Mouse (Mus musculus) embryo, embryonic 10 days (tissue): ENCODE results near the gene Ndel1.
"Not testable (repeated sequence)": the region's sequence is repeated elsewhere in the genome, so short reads cannot be mapped to it uniquely, and the experiment has no call there.

ENCODE experiments used
- DNase-seq: peaks from one replicate; pipeline ENCODE4 v3.0.0-alpha.2; 2015; ENCODE audit warnings: low spot score

Ndel1 gene

DNA sequence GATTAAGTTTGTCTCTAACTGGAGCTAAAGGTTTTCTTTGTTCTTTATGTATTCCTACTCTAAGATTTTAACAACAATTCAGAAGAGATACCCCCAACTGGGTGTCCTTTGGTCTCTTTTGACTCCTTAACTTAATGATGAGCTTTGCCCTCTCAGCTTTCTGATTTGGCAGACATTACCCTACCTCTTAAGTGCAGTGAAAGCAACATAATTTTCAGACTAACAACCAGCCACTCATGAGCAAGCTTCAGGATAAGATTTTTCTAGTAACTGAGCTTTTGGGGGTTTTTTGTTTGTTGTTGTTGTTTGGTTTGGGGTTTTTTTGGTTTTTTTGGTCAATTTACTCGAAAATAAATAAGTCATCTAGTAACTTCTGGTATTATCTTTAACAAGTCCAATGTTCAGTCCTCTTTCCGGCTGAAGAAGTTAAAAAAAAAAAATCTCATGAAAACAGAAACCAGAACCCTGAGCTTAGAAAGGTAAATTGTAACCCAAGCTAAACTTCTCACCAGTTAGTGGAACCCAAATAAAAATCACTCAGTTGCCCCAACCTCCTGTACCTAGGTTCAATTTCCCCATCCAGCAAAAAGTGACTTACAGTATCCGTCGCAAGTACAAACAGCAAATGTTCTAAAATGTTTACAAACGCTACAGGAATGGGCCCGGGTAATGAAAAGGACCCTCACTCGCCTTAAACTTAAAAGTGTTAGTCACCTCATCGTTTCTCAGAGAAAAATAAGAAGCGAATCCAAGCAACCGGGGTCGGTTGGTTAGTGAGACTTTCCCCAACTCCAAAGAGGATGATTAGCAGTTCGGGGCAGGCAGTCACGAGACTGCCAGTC lies 19.8 kb downstream of the Ndel1 start:
- no peak for DNase-seq

DNA sequence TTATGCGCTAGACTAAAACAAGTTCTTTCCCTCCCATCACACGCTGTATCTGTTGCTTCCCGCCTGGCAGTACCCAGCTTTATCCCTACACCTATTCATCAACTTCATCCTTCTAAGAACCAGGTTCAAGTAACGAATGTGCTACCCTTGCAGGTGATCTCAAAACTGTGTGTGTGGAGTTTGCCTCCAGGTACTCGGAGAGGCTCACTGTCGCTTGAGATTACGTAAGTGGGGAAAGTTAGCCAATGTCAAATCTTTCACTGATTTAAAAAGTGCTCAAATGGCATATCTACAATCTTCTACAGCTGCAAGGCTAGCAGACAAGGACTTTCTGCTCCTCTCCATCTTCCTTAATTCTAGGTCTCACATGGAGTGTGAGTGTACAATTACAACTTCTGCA lies 20.8 kb downstream of the Ndel1 start:
- no peak for DNase-seq

DNA sequence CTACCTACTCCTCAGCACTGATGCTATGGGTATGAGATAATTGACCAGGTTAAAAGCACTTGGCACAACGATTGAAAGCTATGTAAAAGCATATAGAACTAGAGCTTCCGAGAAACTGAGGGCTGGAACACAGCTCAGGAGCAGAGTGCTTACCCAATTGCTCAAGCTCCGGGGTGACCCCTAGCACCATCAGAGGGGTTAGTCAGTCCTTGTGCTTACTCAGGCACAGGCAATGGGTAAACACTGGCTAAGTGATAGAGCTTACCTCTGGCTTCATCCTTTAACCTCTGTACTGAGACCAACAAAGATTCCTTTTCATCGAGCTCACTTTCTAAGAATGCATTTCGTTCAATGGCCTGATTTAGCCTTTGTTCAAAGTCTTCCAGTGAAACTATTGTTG lies 32.1 kb downstream of the Ndel1 start:
- no peak for DNase-seq

DNA sequence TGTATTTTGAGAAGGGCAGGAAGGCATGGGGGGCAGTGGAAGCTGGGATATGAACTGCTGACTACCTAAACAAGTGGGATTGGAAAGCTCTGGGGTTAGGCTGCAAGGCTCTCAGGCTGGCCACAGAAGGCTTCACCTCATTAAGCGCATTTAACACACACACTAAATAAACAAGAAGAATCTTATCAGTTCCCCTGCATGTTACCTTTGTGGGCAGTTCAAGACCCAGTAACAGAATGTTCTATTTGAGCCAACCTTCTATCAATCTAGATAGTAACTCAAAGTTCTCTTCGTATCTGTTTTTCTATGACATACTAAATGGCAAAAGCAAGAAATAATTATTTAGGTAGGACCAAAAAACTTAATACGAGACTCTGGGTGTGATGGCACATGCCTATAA lies 36.6 kb downstream of the Ndel1 start:
- DNase-seq, result no peak

DNA sequence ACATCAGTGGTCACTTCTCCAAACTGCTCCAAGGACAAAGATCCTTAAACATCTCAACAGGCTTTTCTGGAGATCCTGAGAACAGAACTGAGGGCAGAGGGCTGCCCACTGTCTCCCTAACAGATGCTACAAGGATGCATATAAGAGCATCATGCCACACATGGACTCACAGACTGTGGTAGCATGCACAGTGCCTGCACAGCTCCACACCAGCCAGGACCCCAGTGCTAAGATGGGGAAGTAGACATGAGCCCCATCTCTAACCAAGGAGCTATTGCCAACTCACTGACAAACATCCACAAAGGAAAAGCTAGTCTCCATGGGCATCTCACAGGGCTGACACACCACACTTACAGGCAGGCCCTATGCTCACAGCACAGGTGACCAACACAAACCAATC lies 38.1 kb downstream of the Ndel1 start:
- no peak for DNase-seq

DNA sequence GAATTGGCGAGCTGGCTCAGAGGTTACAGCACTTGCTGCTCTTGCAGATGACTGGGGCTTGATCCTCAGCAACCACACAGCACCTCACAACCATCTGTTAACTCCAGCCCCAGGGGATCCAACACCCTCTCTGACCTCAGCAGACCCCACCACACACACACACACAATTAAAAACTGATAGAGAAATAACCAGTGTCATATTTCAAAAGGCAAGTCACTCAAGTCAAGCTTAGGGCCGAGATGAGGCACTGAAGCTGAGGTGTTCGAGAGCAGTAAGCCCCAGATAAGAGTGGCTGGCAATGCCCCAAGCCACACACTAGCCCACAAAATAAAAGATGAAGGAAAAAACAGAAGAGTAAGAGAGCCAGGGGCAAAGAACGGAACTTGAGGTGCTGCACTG lies 38.9 kb downstream of the Ndel1 start:
- no peak for DNase-seq

DNA sequence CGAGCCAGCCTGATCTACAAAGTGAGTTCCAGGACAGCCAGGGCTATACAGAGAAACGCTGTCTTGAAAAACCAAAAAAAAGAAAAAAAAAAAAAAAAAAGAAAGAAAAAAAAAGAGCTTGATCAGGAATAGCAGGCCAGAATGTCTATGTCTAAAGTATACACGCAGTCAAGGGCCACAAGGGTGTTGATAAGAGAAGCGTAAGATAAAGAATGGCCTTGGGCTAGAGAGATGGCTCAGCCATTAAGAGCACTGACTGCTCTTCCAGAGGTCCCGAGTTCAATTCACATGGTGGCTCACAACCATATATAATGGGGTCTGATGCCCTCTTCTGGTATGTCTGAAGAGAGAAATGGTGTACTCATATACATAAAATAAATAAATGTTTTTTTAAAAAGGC lies 40.1 kb downstream of the Ndel1 start:
- not testable (repeated sequence) for DNase-seq

DNA sequence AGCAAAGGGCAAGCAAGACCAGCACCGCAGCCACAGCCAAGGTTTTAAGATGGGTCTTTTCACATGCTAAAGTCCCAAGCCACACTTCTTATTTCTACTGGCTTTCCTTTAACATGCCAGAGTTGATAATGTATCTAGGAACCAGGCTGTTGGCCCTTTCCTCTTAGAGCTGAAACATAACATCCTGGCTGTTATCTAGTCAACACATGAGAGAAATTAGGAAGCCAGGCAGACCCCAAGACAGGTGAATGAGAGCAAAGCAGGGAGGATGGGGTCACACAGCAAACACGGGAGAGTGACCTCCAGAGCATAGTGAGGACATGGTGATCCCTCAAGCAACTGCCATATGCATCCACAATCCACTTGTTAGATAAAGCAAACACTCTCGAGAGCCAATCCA lies 44.9 kb downstream of the Ndel1 start:
- DNase-seq, result no peak

DNA sequence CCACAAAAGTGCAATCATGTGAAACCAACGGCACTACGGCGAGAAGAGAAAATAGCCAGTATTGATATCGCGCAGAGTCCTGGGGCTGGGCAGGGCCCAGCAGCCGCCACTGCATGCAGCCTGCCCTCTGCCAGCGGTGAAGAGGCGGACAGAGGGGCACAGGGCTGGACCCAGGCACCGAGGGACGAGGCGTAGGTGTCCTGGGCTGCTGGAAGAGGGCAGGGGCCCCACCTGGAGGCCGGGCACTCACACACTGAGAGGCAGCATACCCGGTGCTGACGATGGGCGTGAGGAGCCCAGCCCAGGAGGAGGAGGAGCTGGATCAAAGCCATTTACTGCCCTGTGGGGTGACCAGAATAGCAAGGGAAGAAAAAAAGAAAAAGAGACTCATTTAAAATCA lies 49.3 kb downstream of the Ndel1 start:
- DNase-seq, result no peak

DNA sequence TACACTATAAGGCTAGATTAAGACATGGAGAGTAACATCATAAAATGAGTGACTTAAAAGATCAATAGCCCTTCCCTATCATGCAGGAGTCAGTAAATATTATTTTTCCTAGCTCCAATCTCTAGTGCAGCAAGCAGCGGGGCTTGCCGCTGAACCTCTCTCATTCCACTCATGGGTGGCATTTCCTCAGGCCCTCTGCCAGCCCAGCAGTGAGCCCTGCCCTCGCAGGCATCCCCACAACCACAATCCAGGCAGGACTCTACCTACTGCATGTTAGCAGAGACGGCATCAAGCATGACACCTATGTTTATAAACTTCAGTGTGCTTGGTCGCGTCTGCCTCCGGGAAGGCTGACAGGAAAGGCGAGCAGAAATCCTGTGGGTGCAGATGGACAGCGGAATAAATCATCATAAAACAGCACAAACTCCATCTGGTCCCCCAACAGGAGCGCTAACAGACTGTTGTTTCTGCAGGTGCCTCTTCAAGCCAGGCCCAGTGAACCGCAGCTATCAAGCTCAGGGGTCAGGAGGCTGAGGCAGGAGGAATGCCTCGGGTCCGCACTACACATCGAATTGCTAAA lies 52.3 kb downstream of the Ndel1 start:
- no peak for DNase-seq

DNA sequence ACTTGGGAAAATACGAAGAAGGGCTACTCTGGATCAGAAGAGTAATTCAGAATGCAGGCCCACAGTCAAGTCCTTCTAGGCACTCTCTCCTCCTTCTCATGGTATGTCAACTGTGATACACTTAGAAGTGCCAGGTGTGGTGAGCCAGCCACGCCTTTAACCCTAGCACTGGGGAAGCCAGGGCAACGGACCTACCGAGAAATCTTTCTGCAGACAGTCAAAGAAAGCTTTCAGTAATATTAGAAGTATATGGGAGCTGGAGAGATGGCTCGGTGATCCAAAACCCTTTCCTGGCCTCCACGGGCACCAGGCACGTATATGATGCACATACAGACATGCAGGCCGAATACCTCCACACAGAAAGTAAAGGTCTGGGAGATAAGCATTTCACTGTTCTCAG lies 53.2 kb downstream of the Ndel1 start:
- DNase-seq, result no peak

DNA sequence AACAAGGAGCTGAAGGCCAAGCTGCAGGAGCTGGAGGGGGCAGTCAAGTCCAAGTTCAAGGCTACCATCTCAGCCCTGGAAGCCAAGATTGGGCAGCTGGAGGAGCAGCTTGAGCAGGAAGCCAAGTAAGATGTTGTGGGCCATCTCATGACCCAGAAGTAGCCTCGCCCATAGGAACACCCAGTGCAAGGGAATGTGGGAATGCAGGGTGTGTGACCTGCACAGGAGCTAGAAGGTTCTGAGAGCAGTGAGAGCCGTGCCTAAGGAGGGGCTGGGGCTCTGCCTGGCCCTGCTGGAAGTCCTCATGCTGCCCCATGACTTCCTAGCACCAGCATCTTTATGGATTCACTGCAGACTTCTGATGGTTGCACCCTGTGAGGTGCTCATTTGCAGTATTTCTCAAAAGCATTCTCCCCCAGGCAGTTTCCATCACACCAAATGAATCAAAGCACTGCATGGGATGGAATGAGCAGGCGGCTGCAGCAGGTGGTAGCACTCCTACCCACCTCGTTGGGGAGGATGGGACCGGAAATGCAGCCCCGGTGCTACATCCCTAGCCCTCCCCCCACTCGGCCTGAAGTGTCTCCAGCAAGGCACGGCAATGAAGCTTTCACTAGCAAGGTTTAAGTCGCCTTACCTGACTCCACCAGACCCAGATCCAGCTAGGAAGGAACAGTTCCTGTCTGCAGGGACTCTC lies 59.6 kb downstream of the Ndel1 start:
- no peak for DNase-seq

DNA sequence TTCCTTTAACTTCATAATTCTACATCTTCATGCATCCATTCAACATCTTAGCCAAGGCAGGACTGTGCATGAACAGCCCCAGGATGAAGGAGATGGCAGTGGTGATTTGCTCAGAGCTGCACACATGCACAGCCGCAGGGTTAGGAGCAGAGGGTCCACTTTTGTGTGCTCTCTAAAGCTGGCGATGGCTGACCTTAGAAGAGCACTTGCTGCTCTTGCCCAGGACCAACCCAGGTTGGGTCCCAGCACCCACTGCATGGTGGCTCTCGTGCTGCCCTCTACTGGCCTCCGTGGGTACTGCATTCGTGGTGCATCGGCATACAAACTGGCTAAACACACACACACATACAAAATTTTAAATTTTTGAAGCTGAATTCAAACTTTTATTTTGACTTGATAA lies 63.9 kb downstream of the Ndel1 start:
- DNase-seq, result peak; percentile 81

DNA sequence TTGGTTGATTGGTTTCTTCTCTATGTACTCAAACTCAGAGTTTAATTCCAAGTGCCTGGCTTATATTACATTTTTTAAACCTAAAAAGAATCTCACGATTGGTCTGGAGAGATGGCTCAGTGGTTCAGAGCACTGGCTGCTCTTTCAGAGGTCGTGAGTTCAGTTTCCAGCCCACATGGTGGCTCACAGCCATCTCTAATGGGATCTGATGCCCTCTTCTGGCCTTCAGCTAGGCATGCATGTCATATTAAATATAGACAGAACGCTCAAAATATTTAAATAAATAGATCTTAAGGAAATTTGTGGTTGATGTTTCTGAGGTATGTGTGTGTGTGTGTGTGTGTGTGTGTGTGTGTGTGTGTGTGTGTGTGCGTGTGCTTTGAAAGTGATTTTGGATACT lies 66.5 kb downstream of the Ndel1 start:
- DNase-seq, result no peak

DNA sequence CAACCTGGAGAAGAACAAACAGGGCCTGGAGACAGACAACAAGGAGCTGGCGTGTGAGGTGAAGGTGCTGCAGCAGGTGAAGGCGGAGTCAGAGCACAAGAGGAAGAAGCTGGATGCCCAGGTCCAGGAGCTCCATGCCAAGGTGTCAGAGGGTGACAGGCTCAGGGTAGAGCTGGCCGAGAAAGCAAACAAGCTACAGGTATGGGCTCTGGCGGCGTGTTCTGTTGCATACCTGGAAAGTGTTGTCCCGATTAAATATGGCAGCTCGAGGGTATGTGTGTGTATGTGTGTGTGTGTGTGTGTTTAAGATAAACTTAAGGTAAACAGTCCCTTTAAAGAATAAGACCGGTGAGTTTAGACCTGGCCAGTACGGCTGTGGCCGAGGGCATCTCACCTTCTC lies 73.4 kb downstream of the Ndel1 start:
- DNase-seq, result no peak

DNA sequence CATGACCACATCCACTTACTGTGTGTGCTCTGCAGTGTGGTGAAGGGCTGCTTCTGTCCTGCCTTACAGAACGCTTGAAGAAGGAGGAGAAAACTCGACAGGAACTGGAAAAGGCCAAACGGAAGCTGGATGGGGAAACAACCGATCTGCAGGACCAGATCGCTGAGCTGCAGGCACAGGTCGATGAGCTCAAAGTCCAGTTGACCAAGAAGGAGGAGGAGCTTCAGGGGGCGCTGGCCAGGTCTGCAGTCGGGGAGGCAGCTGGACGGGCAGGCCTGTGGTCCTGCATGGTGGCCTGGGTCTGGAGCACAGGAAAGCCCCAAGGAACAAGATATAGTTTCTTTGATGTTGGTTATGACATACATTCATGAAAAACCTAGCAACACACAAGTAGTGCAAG lies 79.9 kb downstream of the Ndel1 start:
- no peak for DNase-seq

DNA sequence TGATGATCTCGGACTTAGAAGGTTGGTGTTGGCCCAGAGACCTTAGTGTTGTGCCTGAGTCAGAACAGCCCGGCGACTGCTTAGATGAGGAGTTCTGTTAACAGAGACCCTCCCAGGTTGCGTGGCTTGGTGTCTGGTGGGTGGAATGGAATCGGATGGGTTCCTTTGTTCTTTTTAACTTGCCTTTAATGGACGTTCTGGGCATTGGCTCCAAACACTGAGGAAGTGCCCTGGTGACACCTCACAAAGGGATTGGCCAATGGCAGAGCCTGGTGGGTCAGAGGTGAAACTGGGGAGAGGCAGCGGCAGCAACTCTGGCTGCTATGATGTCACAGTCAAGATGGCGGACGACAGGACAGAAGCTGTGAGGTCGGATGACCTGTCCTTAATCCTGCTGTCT lies 80.9 kb downstream of the Ndel1 start:
- DNase-seq, result no peak

DNA sequence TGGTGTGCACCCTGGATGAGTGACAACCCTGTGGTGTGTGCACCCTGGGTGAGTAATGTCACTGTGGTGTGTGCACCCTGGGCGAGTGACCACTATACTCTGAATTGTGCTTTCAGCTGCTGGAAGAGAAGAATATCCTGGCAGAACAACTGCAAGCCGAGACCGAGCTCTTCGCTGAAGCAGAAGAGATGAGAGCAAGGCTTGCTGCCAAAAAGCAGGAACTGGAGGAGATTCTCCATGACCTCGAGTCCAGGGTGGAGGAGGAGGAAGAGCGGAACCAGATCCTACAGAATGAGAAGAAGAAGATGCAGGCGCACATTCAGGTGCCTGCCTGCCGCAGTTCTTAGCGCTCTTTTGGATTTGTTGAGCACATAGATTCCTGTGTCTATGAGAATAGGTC lies 84.4 kb downstream of the Ndel1 start:
- no peak for DNase-seq

DNA sequence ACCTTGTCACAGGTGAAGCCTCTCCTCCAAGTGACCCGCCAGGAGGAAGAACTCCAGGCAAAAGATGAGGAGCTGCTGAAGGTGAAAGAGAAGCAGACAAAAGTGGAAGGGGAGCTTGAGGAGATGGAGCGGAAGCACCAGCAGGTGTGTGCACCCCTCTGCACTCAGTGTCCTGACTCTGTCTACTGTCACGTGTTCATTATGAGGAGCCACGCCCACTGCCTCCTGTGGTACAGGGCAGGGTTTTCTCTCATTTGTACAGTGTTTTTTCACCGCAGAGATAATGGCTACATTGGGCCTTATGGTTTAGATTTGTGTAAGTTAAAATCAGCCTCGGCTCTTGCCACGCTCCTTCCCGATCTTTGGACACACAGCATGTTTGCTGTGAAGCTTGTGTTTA lies 85.8 kb downstream of the Ndel1 start:
- DNase-seq, result no peak

DNA sequence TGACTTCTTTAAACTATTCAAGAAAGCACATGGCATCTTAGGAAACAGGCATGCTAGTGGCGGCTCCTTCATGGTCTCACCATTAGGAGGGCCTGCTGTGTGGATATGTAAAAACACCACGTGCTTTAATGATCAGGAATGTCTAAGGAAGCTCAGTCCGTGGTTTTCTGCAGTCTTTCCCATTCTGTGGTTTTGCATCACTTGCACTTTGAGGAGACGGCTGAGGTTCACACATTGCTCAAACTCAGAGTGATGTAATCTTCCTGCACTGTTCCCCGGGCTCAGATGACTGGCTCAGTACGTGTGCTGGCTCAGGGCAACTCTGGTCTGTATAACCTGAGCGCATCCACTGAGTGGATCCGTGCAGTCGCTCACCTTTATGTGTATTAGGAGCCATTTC lies 89.3 kb downstream of the Ndel1 start:
- DNase-seq, result no peak

DNA sequence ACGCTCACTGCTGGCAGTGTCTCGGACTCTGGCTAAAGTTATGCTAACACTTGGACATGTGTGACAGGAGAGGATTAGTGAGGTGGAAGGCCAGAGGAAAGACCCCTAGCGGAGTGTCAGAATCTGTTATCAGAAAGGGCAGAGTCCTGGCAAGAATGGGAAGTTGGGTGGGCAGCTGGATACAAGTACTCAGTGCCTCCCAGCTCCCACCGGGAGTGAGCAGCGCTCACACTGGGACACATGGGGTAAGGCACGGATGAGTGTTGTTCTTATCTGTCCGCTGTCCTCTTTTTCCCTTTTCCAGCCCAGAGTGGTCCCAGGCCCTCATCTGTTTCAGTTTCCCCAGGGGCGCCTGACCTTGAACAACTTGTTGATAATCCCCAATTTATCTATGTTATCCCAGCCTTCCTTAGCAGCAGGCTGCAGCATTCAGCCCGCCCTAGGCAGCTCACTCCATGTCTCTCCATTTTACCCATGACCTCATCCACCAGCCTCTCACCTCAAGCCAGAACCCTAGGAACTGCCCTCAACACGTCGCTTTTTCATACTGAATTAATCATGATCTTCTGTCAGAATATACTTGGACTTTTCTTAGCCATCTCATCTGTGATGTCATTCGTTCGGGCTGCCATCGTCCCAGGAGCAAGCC lies 91.1 kb downstream of the Ndel1 start:
- no peak for DNase-seq

DNA sequence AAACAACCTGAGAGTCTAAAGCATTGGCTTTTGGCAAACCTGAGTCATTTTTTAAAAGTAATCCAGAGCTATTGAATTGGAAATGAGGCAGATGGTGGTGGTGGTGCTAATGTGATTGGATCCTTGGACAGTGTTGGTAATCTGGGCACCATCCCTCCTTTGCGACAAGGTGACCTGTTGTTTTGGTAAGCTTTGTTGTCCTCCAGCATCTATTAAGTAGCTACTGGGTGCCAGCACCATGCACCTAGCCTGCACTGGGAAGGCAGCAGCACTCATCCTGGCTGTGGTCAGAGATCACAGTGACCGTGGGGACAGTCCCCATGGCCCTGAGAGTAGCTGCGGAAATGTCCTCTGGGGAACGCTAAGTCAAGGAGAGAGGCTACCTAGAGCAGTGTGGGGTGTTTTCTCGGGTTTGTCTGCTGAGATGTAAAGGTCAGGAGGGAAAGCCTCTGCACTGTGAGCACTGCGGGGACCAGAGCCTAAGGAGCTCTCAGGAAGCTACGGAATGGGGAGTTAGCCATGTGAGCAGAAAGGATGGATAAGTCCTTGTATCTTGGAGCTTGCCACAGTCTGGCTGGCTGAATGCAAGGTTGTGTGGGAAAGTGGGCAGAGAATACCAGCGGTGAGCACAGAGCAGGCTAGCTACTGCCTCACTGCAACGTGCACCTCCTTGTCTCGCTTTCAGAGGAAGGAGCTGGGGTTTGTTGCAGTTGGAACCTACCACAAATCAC lies 91.8 kb downstream of the Ndel1 start:
- no peak for DNase-seq
